8 mouse cellular contexts compared by ENCODE assay signal in the genomic region with DNA sequence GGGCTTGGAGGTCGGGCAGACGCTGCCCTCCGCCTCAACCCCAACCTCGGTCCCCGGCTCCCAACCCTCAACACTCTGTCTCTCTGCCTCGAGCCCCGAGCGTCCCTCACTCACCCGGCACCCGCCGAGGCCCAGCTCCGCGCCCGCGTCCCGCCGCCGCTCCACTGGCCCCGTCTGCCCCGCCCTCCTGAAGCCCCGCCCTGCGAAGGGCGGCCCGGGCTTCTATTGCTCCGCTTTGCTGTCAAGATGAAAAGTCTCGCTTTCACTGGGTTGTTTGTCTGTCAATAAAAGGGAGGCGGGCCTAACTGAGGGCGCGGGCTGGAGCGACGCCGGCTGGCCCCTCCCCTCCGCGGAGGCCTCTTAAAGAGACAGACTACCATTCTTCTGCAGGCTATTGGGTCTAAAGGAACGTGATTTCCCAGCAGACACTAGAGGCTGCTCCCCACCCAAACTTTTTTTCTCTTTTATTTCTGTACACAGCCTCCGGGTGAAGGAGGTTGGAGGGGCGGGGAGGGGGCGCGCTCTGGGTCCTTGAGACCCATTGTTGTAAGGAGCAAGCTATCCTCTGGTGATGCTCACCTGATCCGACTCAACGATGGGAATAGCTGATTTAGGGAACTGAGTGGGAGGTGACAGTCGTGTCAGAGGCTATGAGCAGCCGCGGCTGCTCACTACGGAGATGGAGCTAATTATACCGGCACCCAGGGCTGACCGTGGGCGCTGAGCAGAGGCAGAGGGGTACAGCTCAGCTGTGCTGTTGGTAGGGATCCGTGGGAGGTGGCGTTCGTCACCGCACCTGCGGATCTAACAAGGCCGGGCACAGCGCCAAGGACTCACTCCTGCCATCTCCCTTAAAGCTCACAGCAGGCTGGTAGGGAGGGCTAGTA. TPM values are rescaled to one million over a fixed set of nuclear protein-coding genes. Genes with fewer than 3 reads are reported as not detected.
A peak's percentile ranks its signal among the peaks of the same experiment; 100 is the strongest.
DNase-seq lines count a peak whose midpoint lies in the region; ATAC-seq lines count a peak whose summit lies in the region.

A gene (minus strand): TSS at position 176 of the 887 bp plus-strand sequence.

- peak within 1 kb of the TSS; percentile 30 to 51; a peak in 3 of 4 replicates for H3K27ac ChIP-seq in heart, embryonic 14.5 days (replicated peaks in 1 of 2; ENCODE audit: control insufficient read depth in 1 of 2, insufficient read depth in 1 of 2, low read depth in 2 of 2, low read length in 2 of 2)
- no peak within 1 kb of the TSS for H3K27ac ChIP-seq in liver, embryonic 13.5 days
- peak within 1 kb of the TSS; percentile 60 for H3K27ac ChIP-seq in stomach, embryonic 16.5 days (ENCODE audit: low read length)

- DNase-seq in c-Kit-negative CD71-positive TER-119-positive erythroid progenitor cells, embryonic 14.5 days (ENCODE audit: low read depth, low spot score), result peak; percentile 96
- DNase-seq in fibroblast of lung, adult 2 months (ENCODE audit: low read depth), result peak; percentile 88
- peak; percentile 99 for DNase-seq in kidney, postnatal 14 days
- DNase-seq in liver, embryonic 13.5 days, result peak; percentile 96
- peak; percentile 96 for DNase-seq in neural tube, embryonic 10.5 days (ENCODE audit: extremely low spot score, low spot score)

- H3K4me1 ChIP-seq in heart, embryonic 14.5 days (ENCODE audit: control insufficient read depth in 2 of 2, insufficient read depth in 2 of 2, low read length in 2 of 2), result peaks cover 15 to 24% of the 10 kb centered on the region in 2 experiments
- peaks cover 75% of the 10 kb centered on the region for H3K4me1 ChIP-seq in liver, embryonic 13.5 days (replicated peaks)
- peaks cover 37% of the 10 kb centered on the region for H3K4me1 ChIP-seq in stomach, embryonic 16.5 days (ENCODE audit: control insufficient read depth, insufficient read depth, low read length)

- no peaks in the 10 kb centered on the region for H3K36me3 ChIP-seq in heart, embryonic 14.5 days (ENCODE audit: control insufficient read depth, insufficient read depth, low read length)
- no peaks in the 10 kb centered on the region for H3K36me3 ChIP-seq in liver, embryonic 13.5 days
- H3K36me3 ChIP-seq in stomach, embryonic 16.5 days (ENCODE audit: control insufficient read depth, insufficient read depth, low read length), result no peaks in the 10 kb centered on the region

- ATAC-seq in CD4-positive, CD25-positive, alpha-beta regulatory T cell, adult 4 months, result peak; percentile 98
- peak; percentile 99 for ATAC-seq in heart, embryonic 14.5 days (ENCODE audit: insufficient number of reproducible peaks, insufficient read depth, low FRiP score, low read depth)
- ATAC-seq in liver, embryonic 13.5 days (ENCODE audit: low read depth), result peak; percentile 98
- ATAC-seq in stomach, embryonic 16.5 days (ENCODE audit: insufficient read depth, low FRiP score), result peak; percentile 99

- no peaks in the 10 kb centered on the region for H3K27me3 ChIP-seq in heart, embryonic 14.5 days (ENCODE audit: control insufficient read depth, insufficient read depth, low read length)
- no peaks in the 10 kb centered on the region for H3K27me3 ChIP-seq in liver, embryonic 13.5 days
- no peaks in the 10 kb centered on the region for H3K27me3 ChIP-seq in stomach, embryonic 16.5 days (ENCODE audit: control insufficient read depth, insufficient read depth, low read length)

- peak within 1 kb of the TSS; percentile 68 to 97 for H3K4me3 ChIP-seq in heart, embryonic 14.5 days (ENCODE audit: control insufficient read depth in 1 of 2, insufficient read depth in 1 of 2, low read depth in 1 of 2, low read length in 2 of 2)
- peak within 1 kb of the TSS; percentile 92 for H3K4me3 ChIP-seq in liver, embryonic 13.5 days (replicated peaks)
- peak within 1 kb of the TSS; percentile 88 for H3K4me3 ChIP-seq in stomach, embryonic 16.5 days (replicated peaks; ENCODE audit: low read length)

- H3K9me3 ChIP-seq in heart, embryonic 14.5 days (ENCODE audit: control insufficient read depth, low read length), result peaks cover 7% of the 10 kb centered on the region
- H3K9me3 ChIP-seq in liver, embryonic 13.5 days (replicated peaks), result no peaks in the 10 kb centered on the region
- no peaks in the 10 kb centered on the region for H3K9me3 ChIP-seq in stomach, embryonic 16.5 days (replicated peaks; ENCODE audit: control insufficient read depth, low read length)

- peak within 1 kb of the TSS; percentile 97 for H3K4me2 ChIP-seq in heart, embryonic 14.5 days (ENCODE audit: low read length)
- peak within 1 kb of the TSS; percentile 95 for H3K4me2 ChIP-seq in liver, embryonic 13.5 days
- H3K4me2 ChIP-seq in stomach, embryonic 16.5 days (ENCODE audit: low read depth, low read length), result peak within 1 kb of the TSS; percentile 83

- H3K9ac ChIP-seq in heart, embryonic 14.5 days (ENCODE audit: low read length), result peak within 1 kb of the TSS; percentile 85
- peak within 1 kb of the TSS; percentile 90 for H3K9ac ChIP-seq in liver, embryonic 13.5 days
- peak within 1 kb of the TSS; percentile 90 for H3K9ac ChIP-seq in stomach, embryonic 16.5 days (ENCODE audit: low read length)

- 0% methylated on average over 50 of the region's 55 CpGs for WGBS in heart, embryonic 14.5 days
- 1% methylated on average over 53 of the region's 55 CpGs for WGBS in liver, embryonic 13.5 days (ENCODE audit: insufficient replicate concordance)
- under 1% methylated on average over 55 of the region's 55 CpGs for WGBS in stomach, embryonic 16.5 days

RNA-seq across cellular contexts. Expression of the gene that starts here (rescaled TPM):
- polyA plus RNA-seq in CD4-positive, CD25-positive, alpha-beta regulatory T cell, adult 4 months (2017; shearing (Covaris generic)), result 10 to 100 TPM; 37.2 to 65.4 TPM
- polyA plus RNA-seq in heart, embryonic 14.5 days (2014; fragmentation: Nextera tagmentation; extraction: Ambion mirVana), result 40.1 and 44.9 TPM in 2 replicates
- polyA plus RNA-seq in liver, embryonic 13.5 days (2015; fragmentation: Nextera tagmentation; extraction: Ambion mirVana), result 14.2 and 16.7 TPM in 2 replicates
- polyA plus RNA-seq in stomach, embryonic 16.5 days (2015; fragmentation: Nextera tagmentation; extraction: Ambion mirVana), result 56.0 and 59.1 TPM in 2 replicates
